Mouse (Mus musculus) bone marrow, adult 2 months (tissue): Measurements from ENCODE around the gene Stpg4.

ENCODE experiments used
- CTCF ChIP-seq: fragments of 200-500 bp; IDR thresholded peaks from 2 replicates; pipeline ENCODE4 v1.5.1; 2011; ENCODE audit warnings: low read length, control low read depth; ENCODE audit not compliant: control insufficient read depth, insufficient read depth
- POLR2A ChIP-seq: fragments of 200-500 bp; IDR thresholded peaks from 2 replicates; pipeline ENCODE4 v1.6.1; 2011; ENCODE audit warnings: low read depth, mild to moderate bottlenecking, control low read depth, low read length, borderline replicate concordance; ENCODE audit not compliant: control insufficient read depth

GRCm38 (mm10) chr17:87379821-87380220 lies 47.7 kb downstream of the Stpg4 start:
- TF ChIP-seq CTCF, result no peak
- no peak for TF ChIP-seq POLR2A
